In the genomic region with DNA sequence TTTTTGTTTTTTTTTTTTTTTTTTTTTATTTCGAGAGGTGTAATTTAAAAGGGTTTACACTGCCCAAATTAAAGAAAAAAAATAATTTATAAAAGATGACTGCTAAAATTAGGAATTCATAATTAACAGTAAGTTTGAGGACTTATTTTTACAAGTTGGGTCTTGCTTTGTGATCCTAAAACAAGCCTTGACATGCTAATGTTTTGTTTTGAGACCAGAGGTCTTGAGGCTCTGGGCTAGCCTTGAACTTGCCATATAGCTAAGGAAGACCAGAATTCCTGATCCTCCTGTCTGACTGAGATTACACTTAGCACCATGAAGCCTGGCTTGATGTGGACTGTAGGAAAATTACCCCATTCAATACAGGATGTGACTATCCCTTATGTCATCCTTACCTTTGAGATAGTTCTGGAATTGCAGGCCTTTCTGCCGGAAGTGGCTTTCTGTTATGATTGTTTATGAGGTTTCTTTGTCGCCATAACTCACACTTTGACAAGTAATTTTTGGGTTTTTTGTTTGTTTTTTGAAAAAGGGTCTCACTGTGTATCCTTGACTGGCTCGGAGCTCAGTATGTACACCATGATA, we compare ENCODE assay signal across 8 mouse cellular contexts. TPM values are rescaled to one million over a fixed set of nuclear protein-coding genes. Genes with fewer than 3 reads are reported as not detected.
DNase-seq lines count a peak whose midpoint lies in the region; ATAC-seq and TF ChIP-seq lines count a peak whose summit lies in the region.

No protein-coding gene starts in this region.

- no peak for TF ChIP-seq POLR2A in heart, adult 2 months (IDR thresholded peaks at IDR 0.05; ENCODE audit: insufficient read depth, low read depth, low read length)

- peaks cover 8% of the 10 kb centered on the region; the same call in 1 of the 2 replicates for H3K79me2 ChIP-seq in heart, adult 2 months (replicated peaks; ENCODE audit: control insufficient read depth, insufficient read depth, low read length)

- no peak for TF ChIP-seq EP300 in heart, adult 2 months (IDR thresholded peaks at IDR 0.05; ENCODE audit: insufficient read depth, low read depth, low read length)

- H3K4me2 ChIP-seq in embryonic facial prominence, embryonic 14.5 days (ENCODE audit: low read depth, low read length), result peak overlapping the region; percentile 86
- H3K4me2 ChIP-seq in limb, embryonic 13.5 days (replicated peaks), result peak overlapping the region; percentile 91

- H3K9ac ChIP-seq in heart, adult 2 months (ENCODE audit: low read depth, low read length), result peak overlapping the region; percentile 62
- peak overlapping the region; percentile 72 for H3K9ac ChIP-seq in embryonic facial prominence, embryonic 14.5 days (ENCODE audit: low read depth, low read length)
- H3K9ac ChIP-seq in limb, embryonic 13.5 days, result peak overlapping the region; percentile 31

- no peak for TF ChIP-seq CTCF in heart, adult 2 months (IDR thresholded peaks at IDR 0.05)

- H3K4me1 ChIP-seq in heart, adult 2 months (ENCODE audit: control insufficient read depth, insufficient read depth, low read length), result peaks cover 8% of the 10 kb centered on the region
- peaks cover 23% of the 10 kb centered on the region for H3K4me1 ChIP-seq in embryonic facial prominence, embryonic 14.5 days (ENCODE audit: control insufficient read depth, insufficient read depth, low read length)
- H3K4me1 ChIP-seq in limb, embryonic 13.5 days, result peaks cover 49% of the 10 kb centered on the region

- no peaks in the 10 kb centered on the region for H3K9me3 ChIP-seq in embryonic facial prominence, embryonic 14.5 days (ENCODE audit: control insufficient read depth, low read length)
- H3K9me3 ChIP-seq in limb, embryonic 13.5 days, result no peaks in the 10 kb centered on the region

- H3K4me3 ChIP-seq in heart, adult 2 months, result peak overlapping the region; percentile 51
- peak overlapping the region; percentile 99 for H3K4me3 ChIP-seq in embryonic facial prominence, embryonic 14.5 days (ENCODE audit: low read depth, low read length)
- H3K4me3 ChIP-seq in limb, embryonic 13.5 days, result peak overlapping the region; percentile 55

- intact Hi-C loops in heart, adult 2 months (cut with DNase I), result loop anchor here (5.0 kb wide), 2 partner anchors 66 to 241 kb away; no protein-coding TSS in a partner anchor
- intact Hi-C loops in gastrocnemius, postnatal 14 days (cut with DNase I; ENCODE audit: low total_unique reads), result no loop called here

- WGBS in heart, adult 2 months, result 35% methylated on average over 4 of the region's 4 CpGs
- 75% methylated on average over 4 of the region's 4 CpGs for WGBS in embryonic facial prominence, embryonic 14.5 days
- 76% methylated on average over 4 of the region's 4 CpGs for WGBS in limb, embryonic 13.5 days

- ATAC-seq in embryonic facial prominence, embryonic 14.5 days (ENCODE audit: low read depth), result no peak
- ATAC-seq in limb, embryonic 13.5 days (ENCODE audit: low FRiP score, low read depth), result no peak
- no peak for ATAC-seq in erythroid progenitor cell, adult 5-6 weeks (replicated peaks; ENCODE audit: low FRiP score, poor library complexity, severe bottlenecking)

- H3K36me3 ChIP-seq in heart, adult 2 months (ENCODE audit: control insufficient read depth, insufficient read depth, low read length), result peaks cover 36% of the 10 kb centered on the region
- H3K36me3 ChIP-seq in embryonic facial prominence, embryonic 14.5 days (ENCODE audit: control insufficient read depth, insufficient read depth, low read length), result peaks cover 46% of the 10 kb centered on the region
- H3K36me3 ChIP-seq in limb, embryonic 13.5 days, result peaks cover 43% of the 10 kb centered on the region

- no peak for DNase-seq in heart, adult 2 months
- DNase-seq in heart, postnatal 4 days, result no peak
- peak; percentile 56 for DNase-seq in 3134 (ENCODE audit: extremely low read depth, insufficient read length, low spot score)
- DNase-seq in embryonic facial prominence, embryonic 14.5 days (ENCODE audit: low spot score), result no peak
- DNase-seq in gastrocnemius, postnatal 14 days, result no peak
- DNase-seq in thymus, adult 18-20 months, result no peak

- H3K27me3 ChIP-seq in heart, adult 2 months (ENCODE audit: control insufficient read depth, insufficient read depth, low read length), result no peaks in the 10 kb centered on the region
- no peaks in the 10 kb centered on the region for H3K27me3 ChIP-seq in embryonic facial prominence, embryonic 14.5 days (replicated peaks; ENCODE audit: control insufficient read depth, insufficient read depth, low read length)
- H3K27me3 ChIP-seq in limb, embryonic 13.5 days, result no peaks in the 10 kb centered on the region

- H3K27ac ChIP-seq in heart, adult 2 months, result peak overlapping the region; percentile 48
- H3K27ac ChIP-seq in embryonic facial prominence, embryonic 14.5 days (replicated peaks; ENCODE audit: low read depth, low read length), result 0 out of 2 replicates have a peak overlapping the region, but pooled peaks have one; percentile 8
- H3K27ac ChIP-seq in limb, embryonic 13.5 days, result no peak overlapping the region

RNA-seq across cellular contexts. Expression of gene Btg1, which starts 4.6 kb away (rescaled TPM):
- 10 to 100 TPM; 28.5 to 45.2 TPM for total RNA-seq in heart, adult 2 months (2021)
- polyA plus RNA-seq in heart, adult 2 months (2012; rRNA removed), result 10.4 and 11.7 TPM in 2 replicates
- 10 to 100 TPM; 73.5 to 81.5 TPM for total RNA-seq in heart, postnatal 4 days (2021)
- 83.2 and 87.3 TPM in 2 replicates for polyA plus RNA-seq in embryonic facial prominence, embryonic 14.5 days (2014; fragmentation: Nextera tagmentation; extraction: Ambion mirVana)
- 58.8 and 61.1 TPM in 2 replicates for polyA plus RNA-seq in limb, embryonic 13.5 days (2015; fragmentation: Nextera tagmentation; extraction: Ambion mirVana)
- 40.4 and 46.1 TPM in 2 replicates for total RNA-seq in erythroid progenitor cell, adult 5-6 weeks (2015; ENCODE audit: low replicate concordance)
- total RNA-seq in erythroid progenitor cell, adult 5-6 weeks (2017; ENCODE audit: low replicate concordance), result 27.8 and 34.9 TPM in 2 replicates
- 10 to 100 TPM; 27.3 to 31.1 TPM for total RNA-seq in gastrocnemius, postnatal 14 days (2021)
